Mouse (Mus musculus) thymus, adult 18-20 months (tissue): Measurements from ENCODE around the gene Il1rapl1.
A peak's percentile ranks its signal among the peaks of the same experiment; 100 is the strongest.

Source experiments
- DNase-seq, 2 experiments: peaks; one replicate each; pipeline ENCODE4 v3.0.0; 2022; ENCODE audit warnings: mixed read lengths in 2 of 2

Gene Il1rapl1

DNA sequence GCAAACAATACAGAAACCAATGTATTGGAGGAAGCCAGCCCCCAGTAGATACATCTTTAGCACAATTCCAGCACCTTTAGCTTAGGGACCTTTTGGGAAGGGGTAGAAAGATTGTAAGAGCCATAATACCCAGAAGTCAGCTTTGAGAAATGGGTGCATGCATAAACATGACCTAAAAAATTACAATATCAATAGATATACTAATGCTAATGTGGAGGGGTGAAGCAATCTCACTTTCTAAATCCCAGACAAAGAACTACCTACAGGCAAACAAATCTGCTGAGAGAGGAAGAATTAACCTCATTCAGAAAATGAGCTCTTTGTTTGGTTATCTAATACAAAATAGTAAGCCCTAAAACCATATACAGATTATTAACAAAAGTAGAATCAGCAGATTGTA, 607.4 kb downstream of the Il1rapl1 start:
- DNase-seq, result no peak

DNA sequence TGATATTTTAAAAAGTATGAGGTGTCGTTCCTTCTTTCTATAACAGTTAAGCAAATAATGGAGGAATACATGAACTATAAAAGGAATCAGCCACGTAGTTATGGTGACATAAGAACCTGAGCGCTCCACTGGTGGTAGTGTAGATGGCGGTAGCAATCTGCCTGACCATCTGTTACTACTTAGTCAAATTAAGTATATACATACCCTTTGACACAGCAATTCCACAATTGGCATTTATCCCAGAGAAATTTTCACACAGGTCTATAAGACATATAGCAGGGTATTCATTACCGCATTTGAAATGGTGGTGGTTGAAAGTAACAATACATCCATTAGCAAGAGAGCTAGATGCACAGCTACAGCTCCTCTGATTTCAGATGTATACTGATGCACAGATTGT, 612.8 kb downstream of the Il1rapl1 start:
- no peak for DNase-seq

DNA sequence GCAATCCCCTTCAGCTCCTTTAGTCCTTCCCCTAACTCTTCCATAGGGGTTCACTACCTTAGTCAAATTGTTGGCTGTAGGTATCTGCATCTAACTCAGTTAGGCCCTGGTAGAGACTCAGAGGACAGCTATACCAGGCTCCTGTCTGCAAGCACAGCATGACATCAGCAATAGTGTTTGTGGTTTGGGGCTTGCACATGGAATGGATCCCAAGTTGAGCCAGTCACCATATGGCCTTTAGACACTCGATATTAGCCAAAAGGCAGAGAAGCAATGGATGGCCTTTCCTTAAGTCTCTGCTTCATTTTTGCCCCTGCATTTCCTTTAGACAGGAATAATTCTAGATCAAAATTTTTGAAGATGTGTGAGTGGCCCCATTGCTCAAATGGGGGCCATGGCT, 632.0 kb downstream of the Il1rapl1 start:
- DNase-seq, result no peak

GRCm38 (mm10) chrX:87238191-87238590, 877.3 kb downstream of the Il1rapl1 start:
- peak; percentile 6 to 54 for DNase-seq

DNA sequence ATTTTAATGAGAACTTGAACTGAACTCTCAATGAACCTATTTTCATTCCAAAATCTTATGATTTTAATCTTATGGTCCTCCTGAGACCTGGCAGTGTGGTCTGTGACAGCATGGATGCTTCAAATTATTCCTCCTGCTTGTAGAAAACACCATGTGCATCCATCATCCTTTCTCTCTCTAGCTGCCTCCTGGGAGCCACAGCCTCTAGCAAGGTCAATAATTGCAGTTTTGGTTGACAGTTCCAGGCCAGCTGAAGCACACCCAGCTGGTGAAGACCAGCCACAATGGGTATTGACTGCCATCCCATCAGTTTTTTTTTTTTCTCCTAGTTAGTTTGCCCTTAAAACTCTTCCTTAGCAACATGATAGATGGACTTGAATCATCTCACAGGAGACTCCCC, 890.2 kb downstream of the Il1rapl1 start:
- no peak for DNase-seq

GRCm38 (mm10) chrX:87002296-87002695, 1113.1 kb downstream of the Il1rapl1 start:
- no peak for DNase-seq

DNA sequence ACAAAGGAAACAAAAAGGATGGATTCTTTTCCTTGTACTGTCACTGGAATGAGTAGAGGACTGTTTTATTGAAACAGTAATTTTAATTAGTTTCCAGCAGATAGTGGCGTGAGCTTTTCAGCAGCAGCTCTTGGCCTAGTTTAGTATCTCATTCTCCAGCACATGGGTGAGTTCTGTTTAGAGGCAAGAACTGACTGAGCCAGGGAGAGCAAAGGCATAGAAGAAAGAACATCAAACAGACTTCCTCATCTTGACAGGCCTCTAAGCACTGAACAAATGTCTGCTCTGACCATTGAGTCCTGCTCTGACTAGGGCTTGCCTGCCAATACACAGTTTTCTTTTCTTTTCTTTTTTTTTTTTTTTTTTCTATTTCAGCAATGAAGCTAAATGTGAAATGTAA, 1160.3 kb downstream of the Il1rapl1 start:
- no peak for DNase-seq

DNA sequence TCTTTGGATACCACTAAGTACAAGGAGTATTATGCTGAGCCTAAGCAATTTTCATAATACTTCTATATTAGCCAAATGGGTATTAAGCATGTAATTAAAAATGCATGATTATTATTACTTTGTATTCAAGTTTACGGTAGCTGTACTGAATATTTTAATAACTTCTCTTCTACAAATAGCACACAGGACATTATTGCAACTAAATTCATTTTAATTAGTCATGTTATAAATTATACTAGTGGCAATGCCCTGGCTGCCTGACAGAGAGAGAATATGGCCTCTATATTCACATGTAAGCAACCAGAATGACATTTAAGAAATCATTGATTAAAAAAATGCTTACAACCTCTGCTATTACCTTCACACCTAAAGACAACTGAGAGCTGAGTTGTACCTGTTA, 1160.8 kb downstream of the Il1rapl1 start:
- DNase-seq, result no peak

DNA sequence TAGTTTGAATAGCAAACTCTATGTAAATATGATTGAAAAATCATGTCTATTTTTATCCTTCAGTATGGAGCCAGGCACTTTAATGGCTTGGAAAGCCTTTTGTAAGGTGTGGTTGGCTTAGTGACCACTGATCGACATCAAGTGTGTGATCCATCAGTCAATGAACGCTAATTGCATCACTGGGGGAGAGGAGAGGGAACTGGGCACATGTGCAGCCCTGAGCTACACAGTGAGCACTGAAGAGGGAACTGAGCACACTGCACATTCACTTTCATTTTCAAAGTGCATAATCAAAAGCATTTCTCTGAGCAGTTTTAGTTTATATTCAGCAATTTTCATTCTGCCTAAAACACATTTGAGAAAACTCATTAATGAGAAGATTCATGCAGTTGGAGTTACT, 1164.5 kb downstream of the Il1rapl1 start:
- DNase-seq, result no peak

GRCm38 (mm10) chrX:86949112-86949511, 1166.3 kb downstream of the Il1rapl1 start:
- DNase-seq, result no peak

DNA sequence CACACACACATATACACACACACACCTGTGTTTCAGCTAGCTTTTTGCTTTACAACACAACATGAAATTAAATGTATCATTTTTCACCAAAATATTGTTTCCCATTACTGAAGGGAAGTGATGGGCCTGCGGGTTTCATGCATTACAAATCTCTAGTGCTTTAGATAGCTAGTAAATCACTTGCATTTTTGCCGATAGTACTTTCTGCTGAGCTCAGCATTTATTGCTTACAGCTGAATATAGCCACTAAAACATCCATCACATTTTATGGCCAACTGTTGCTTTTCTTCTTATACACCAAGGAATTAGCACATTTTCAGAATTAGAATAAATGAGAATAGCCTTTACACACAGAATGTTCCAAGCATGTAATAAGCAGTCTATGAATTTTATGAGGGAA, 1260.6 kb downstream of the Il1rapl1 start:
- no peak for DNase-seq

DNA sequence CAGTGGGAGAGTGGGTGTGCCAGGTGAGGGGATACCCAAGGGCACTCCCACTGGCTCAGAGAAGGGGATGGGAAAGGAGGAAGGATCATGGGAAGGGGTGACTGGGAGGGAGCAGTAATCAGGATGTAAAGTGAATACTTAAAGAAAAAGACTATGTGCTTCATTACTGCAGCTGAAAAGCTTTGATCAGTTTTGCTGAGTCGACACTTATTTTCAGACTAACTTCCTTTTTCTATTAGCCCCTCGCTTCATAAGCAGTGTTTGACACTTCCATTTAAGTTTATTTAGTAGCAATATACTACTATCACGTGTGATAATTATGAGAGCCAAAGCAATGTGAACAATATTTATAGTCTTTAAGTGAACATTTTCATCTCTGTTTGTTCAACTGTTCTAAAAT, 1307.2 kb downstream of the Il1rapl1 start:
- no peak for DNase-seq

DNA sequence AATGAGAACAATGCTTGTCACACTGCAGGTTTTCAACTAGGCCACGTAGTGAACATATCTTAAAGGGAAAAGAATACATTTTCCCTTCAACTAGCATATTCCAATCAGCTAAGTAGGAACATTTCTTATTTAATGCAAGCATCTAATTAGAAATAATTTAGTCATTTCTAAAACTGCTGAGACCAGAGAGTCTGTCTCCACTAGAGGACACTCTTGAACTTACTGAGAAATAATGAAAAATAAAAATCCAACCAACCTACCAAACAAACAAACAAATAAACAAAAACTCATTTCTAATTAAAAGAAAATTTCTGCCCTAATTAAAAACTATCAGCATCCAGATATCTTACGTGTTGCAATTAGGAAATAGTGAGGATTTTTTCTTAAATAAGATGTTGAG, 1312.7 kb downstream of the Il1rapl1 start:
- no peak for DNase-seq

- no peak for DNase-seq
Observed at GRCm38 (mm10) chrX:86728803-86729202, 1386.6 kb downstream of the Il1rapl1 start.
